Mouse (Mus musculus): ENCODE measurements around the gene Gm20388. TPM values are rescaled to one million over a fixed set of nuclear protein-coding genes. Genes with fewer than 3 reads are reported as not detected.
A peak's percentile ranks its signal among the peaks of the same experiment; 100 is the strongest.

Gene Gm20388
- polyA plus RNA-seq, 1 experiment from 2014 or later: 1.7 TPM

DNA sequence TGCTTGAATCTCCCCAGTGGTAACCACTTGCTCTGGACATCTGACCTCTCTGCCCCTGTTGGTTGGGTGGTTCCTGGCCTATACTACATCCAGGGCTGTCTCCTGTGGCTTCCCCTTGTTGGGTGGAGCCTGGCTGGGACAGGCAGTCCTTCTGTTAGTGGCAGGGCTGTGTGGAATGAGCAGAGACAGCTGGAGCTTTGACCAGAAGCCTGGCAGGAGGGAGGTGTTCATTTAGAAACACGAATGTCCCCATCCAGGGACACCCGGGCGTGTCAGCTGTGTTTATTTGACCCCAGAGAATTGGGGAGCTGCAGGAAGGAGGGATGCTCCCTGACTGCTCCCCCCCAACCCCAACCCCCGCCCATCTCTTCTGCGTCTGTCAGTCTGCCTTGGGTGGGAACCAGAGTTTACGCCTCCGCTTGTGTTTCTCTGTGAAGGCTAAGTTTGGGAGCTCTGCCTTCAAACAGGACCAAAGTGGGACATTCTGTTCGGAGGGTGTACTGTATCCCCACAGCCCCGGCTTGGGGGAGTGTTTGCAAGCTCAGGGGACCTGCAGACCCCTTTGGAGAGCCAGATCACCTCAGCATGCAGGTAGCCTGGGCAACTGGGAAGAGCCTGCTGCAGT, 340.9 kb downstream of the Gm20388 start:
- Histone ChIP-seq H3K36me3 (0 out of 2 replicates have a peak, but pooled peaks cover 4% of the 10 kb centered on the region), H3K4me1 (replicated peaks) (peaks cover 65% of the 10 kb centered on the region), H3K4me3 (no peak overlapping the region; the same call in 1 of the 2 replicates)

DNA sequence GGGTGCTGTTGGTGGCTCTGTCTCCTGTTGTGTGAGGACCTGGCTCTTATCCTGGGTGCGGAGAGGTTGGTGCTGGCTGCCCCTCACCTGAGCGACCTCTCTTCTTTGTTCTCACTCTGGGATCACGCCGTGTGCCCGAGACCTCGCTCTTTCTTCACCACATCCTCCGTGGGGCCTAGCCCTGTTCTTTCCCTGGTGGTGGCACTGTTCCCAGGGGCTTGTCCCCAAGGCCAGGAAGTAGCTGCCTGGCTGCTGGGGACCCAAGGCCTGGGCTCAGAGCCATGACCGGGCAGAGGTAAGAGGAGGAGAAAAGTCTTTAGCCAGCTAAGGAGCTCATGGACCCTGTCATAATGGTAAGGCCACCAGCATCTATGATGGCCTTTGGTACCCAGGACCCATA, 343.0 kb downstream of the Gm20388 start:
- Histone ChIP-seq H3K36me3 (no peaks in the 10 kb centered on the region), H3K27ac (peak overlapping the region; percentile 71), H3K9me3 (no peaks in the 10 kb centered on the region), H3K27me3 (ENCODE audit: insufficient read depth, poor library complexity, severe bottlenecking) (no peaks in the 10 kb centered on the region; the same call in 1 of the 2 replicates), H3K4me1 (replicated peaks) (peaks cover 80% of the 10 kb centered on the region), H3K4me3 (no peak overlapping the region)
- WGBS: 81% methylated on average over 8 of the region's 8 CpGs
- no peak for DNase-seq (ENCODE audit: low spot score)

More for the DNA sequence above, 340.9 kb downstream of the Gm20388 start:
- WGBS: 67% methylated on average over 9 of the region's 9 CpGs
- Histone ChIP-seq H3K9me3 (no peaks in the 10 kb centered on the region), H3K27me3 (ENCODE audit: insufficient read depth, poor library complexity, severe bottlenecking) (no peaks in the 10 kb centered on the region; the same call in 1 of the 2 replicates), H3K27ac (peak overlapping the region; percentile 69)
- no peak for DNase-seq (ENCODE audit: low spot score)

DNA sequence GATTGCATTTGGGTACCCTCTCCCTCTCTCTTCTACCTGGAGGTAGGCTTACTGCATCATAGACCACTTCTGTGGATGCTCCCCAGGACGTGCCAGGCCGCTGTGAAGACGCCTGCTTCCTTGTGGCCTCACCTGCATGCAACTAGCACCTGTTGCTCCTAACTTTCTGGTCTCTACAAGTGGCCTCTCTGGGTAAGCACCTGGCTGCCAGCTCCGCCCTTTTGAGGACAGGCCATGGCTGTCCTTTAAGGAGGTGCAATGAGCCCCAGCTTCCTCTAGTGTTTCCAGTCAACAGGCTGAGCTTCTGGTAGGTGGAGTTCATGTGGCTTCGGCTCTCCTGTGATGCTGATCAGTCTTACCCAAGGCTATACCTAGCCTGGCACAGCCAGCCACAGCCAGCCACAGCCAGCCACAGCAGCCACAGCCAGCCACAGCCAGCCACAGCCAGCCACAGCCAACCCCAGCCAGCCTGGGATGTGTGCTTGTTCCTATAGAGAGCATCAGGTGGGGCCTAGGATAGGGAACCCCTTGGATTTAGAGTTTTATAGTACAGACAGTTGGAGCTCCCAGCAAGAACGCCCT, 344.9 kb downstream of the Gm20388 start:
- peak overlapping the region; percentile 71 for H3K27ac ChIP-seq
- no peak overlapping the region for H3K4me3 ChIP-seq
- H3K4me1 ChIP-seq (replicated peaks): peaks cover 83% of the 10 kb centered on the region
- no peaks in the 10 kb centered on the region for H3K9me3 ChIP-seq
- WGBS: 86% methylated on average over 6 of the region's 6 CpGs
- H3K36me3 ChIP-seq: no peaks in the 10 kb centered on the region
- H3K27me3 ChIP-seq (ENCODE audit: insufficient read depth, poor library complexity, severe bottlenecking): no peaks in the 10 kb centered on the region; the same call in 1 of the 2 replicates
- DNase-seq (ENCODE audit: low spot score): no peak

DNA sequence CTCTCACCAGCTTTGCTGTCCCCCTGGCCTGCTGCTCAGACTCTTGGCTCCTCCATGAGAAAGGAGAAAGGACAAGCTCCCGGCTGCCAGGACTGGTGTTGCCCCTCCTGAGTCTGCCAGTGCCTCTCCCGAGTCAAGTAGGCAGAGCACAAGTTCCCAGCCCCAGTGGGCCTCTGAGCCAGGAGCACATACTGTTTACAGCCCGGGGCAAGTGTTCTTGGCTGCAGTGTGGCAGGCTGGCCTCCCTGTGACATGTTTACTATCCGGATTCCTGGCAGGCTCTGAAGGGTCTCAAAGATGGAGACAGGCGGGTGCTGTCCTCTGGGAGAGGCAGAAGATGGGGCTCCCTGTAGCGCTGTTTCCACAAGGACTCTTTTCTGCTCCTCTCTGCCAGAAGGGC, 346.3 kb downstream of the Gm20388 start:
- peaks cover 83% of the 10 kb centered on the region for H3K4me1 ChIP-seq (replicated peaks)

DNA sequence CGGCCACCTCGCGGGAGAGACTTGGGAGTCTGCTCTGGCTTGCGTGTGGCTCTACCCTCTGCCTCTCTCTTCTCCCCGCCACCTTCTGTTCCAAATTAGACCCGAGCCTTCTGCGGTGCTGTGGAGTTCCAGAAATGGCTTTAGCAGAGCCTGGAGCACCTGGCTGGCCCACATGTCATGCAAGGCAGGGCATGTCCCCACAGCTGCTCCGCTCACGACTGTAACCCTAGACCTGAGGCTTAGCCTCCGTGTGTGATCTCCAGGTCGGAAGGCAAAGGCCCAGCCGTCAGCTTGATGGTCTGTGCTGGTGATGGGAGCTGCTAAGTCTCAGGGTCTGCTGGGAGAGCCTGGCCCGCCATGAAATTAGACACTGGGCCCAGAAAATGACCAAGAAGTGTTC, 348.6 kb downstream of the Gm20388 start:
- Histone ChIP-seq H3K9me3 (no peaks in the 10 kb centered on the region), H3K4me1 (replicated peaks) (peaks cover 87% of the 10 kb centered on the region), H3K27ac (peak overlapping the region; percentile 13)

More for the DNA sequence above, 346.3 kb downstream of the Gm20388 start:
- H3K27ac ChIP-seq: 0 out of 2 replicates have a peak overlapping the region, but pooled peaks have one; percentile 10
- no peaks in the 10 kb centered on the region; the same call in 1 of the 2 replicates for H3K27me3 ChIP-seq (ENCODE audit: insufficient read depth, poor library complexity, severe bottlenecking)
- WGBS: 61% methylated on average over 6 of the region's 6 CpGs
- no peaks in the 10 kb centered on the region for H3K9me3 ChIP-seq
- no peak for DNase-seq (ENCODE audit: low spot score)
- H3K4me3 ChIP-seq: no peak overlapping the region
- no peaks in the 10 kb centered on the region for H3K36me3 ChIP-seq

DNA sequence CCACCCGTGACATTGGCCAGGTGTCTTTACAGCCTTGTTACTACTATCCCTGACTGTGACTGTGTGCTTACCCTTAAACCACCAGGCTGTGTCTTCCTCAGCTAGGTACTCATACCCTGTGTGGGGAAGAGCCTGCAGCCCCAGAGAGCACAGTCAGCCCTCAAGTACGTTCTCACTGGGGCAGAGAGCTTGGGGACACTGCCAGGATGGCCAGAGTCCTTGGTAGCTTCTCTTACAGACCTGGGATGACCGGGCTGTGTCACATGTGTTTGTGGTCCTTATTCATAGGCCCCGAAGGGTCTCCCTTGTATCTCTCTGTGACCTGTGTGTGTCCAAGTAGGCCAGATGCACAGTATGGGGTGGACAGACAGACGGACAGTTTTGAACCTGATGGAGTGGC, 350.0 kb downstream of the Gm20388 start:
- WGBS: 77% methylated on average over 5 of the region's 5 CpGs
- Histone ChIP-seq H3K9me3 (no peaks in the 10 kb centered on the region), H3K36me3 (no peaks in the 10 kb centered on the region), H3K4me1 (replicated peaks) (peaks cover 87% of the 10 kb centered on the region), H3K27me3 (ENCODE audit: insufficient read depth, poor library complexity, severe bottlenecking) (peaks cover 15% of the 10 kb centered on the region; the same call in 1 of the 2 replicates), H3K27ac (peak overlapping the region; percentile 81), H3K4me3 (no peak overlapping the region)
- DNase-seq (ENCODE audit: low spot score): no peak

More for the DNA sequence above, 348.6 kb downstream of the Gm20388 start:
- no peaks in the 10 kb centered on the region for H3K36me3 ChIP-seq
- no peak for DNase-seq (ENCODE audit: low spot score)
- H3K4me3 ChIP-seq: no peak overlapping the region
- H3K27me3 ChIP-seq (ENCODE audit: insufficient read depth, poor library complexity, severe bottlenecking): peaks cover 15% of the 10 kb centered on the region; the same call in 1 of the 2 replicates
- 76% methylated on average over 13 of the region's 13 CpGs for WGBS

DNA sequence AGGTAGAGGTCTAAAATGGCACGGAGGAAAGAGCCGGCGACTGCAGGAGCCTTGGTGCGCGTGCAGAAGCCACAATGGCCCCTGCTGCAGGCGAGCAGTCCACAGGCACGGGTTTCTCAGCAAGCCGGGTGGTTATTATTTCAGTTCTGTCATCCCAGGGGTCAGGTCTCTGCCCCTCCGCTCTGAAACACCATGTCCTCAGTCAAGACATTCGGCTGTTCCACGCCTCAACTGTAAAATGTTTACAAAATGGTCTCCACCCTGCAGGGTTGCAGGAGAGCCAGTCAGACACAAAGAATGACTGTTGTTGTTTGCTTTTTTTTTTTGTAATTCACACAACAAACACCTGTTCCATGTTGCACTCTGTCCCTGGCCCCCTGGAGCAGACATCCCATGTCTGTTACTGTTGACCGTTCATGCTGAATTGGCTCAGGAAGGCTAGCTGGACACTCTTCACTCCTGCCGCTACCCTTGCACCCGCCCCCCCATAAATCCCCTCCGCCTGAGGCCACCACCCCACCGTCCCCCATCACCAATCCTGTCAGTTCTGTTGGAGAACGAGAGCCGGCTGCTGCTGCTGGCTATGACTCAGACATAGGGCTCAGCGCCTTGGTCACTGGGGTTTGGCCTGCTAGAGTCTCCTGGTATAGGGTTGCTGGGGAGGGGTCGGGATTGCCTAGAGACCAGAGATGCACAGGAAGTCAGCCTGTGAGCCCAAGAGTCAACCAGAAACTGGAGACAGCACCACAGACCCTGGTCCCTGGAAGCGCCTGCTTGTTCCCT, 350.9 kb downstream of the Gm20388 start:
- H3K4me3 ChIP-seq: peak overlapping the region; percentile 18; the same call in 1 of the 2 replicates
- peak; percentile 49 for DNase-seq (ENCODE audit: low spot score)
- 38% methylated on average over 21 of the region's 21 CpGs for WGBS
- H3K27ac ChIP-seq: peak overlapping the region; percentile 81
- H3K27me3 ChIP-seq (ENCODE audit: insufficient read depth, poor library complexity, severe bottlenecking): peaks cover 15% of the 10 kb centered on the region; the same call in 1 of the 2 replicates
- H3K36me3 ChIP-seq: no peaks in the 10 kb centered on the region
- peaks cover 87% of the 10 kb centered on the region for H3K4me1 ChIP-seq (replicated peaks)
- H3K9me3 ChIP-seq: no peaks in the 10 kb centered on the region

DNA sequence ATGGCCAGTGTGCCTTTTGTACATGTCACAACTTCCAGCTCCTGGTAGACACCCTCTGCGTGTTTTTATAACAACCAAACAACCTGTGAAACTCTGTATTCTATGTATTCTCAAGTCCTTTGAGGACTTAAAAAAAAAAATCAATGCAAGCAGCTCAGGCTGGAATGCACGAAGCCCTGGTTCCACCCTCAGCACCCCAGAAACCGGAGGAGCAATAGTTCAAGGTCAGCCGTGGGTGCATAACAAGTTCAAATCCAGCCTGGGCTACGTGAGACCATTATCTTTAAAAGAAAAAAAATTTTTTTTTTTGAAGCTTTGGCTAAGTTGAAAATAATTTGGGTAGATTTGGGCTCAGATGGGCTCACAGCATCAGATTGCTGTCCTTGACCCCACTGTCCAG, 353.2 kb downstream of the Gm20388 start:
- Histone ChIP-seq H3K4me1 (replicated peaks) (peaks cover 95% of the 10 kb centered on the region), H3K9me3 (no peaks in the 10 kb centered on the region), H3K36me3 (no peaks in the 10 kb centered on the region), H3K27me3 (ENCODE audit: insufficient read depth, poor library complexity, severe bottlenecking) (peaks cover 25% of the 10 kb centered on the region; the same call in 1 of the 2 replicates), H3K27ac (peak overlapping the region; percentile 92; the same call in 1 of the 2 replicates), H3K4me3 (no peak overlapping the region)
- 88% methylated on average over 5 of the region's 5 CpGs for WGBS
- DNase-seq (ENCODE audit: low spot score): no peak

DNA sequence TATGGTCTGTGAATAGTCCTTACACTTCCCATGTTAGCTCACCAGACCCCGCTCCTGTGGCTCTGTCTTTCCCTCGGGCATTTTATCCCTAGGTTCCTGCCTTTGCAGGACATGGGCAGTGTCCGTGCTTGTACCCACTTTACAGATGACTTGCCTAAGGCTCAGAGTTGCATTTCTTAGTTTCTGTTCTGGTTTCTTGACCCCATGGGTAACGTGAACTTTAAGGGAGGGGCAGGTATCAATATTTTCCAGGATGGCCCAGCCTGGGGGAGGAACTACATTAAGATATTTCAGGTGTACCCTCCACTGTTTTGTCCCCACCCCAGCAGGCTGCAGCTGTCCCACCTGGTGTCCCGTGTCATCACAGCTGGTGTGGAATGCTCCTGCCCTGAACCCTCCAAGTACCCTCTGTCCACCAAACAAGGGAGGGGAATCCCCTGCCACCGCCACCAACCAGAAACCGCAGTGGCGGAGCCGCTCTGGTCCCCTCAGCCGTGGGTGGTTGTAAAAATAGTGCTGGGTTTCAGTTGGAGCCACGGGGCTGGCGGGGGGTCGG, 353.8 kb downstream of the Gm20388 start:
- Histone ChIP-seq H3K4me1 (replicated peaks) (peaks cover 95% of the 10 kb centered on the region), H3K36me3 (no peaks in the 10 kb centered on the region), H3K9me3 (no peaks in the 10 kb centered on the region), H3K27me3 (ENCODE audit: insufficient read depth, poor library complexity, severe bottlenecking) (peaks cover 25% of the 10 kb centered on the region; the same call in 1 of the 2 replicates), H3K27ac (peak overlapping the region; percentile 92), H3K4me3 (peak overlapping the region; percentile 28)
- DNase-seq (ENCODE audit: low spot score): no peak
- 33% methylated on average over 13 of the region's 13 CpGs for WGBS

DNA sequence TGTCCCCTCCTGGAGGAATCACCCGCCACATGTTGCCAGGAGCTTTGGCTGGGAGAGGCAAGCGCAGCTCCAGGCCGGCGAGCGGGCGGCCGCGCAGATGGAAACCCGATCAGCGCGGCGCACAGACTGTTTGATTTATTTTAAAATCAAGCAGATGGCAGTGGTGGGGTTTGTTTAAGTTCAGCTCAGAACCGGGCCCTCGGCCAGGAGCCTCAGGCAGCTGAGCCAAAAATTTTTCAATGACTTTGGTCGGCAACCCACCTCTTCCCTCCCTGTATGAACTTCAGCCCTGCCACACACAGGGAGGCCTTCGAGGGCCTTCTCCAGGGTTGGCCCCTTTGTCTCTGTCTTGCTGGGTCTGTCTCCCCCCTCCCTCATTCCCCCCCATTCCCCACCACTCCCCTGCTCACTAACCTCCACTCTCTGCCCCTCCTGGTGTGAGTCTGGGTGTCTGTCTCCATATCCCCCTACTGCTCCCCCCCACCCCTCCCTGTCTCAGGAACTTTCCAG, 354.4 kb downstream of the Gm20388 start:
- Histone ChIP-seq H3K36me3 (no peaks in the 10 kb centered on the region), H3K27ac (peak overlapping the region; percentile 92), H3K27me3 (ENCODE audit: insufficient read depth, poor library complexity, severe bottlenecking) (peaks cover 30% of the 10 kb centered on the region), H3K4me3 (peak overlapping the region; percentile 28), H3K4me1 (replicated peaks) (peaks cover 96% of the 10 kb centered on the region), H3K9me3 (no peaks in the 10 kb centered on the region)
- DNase-seq (ENCODE audit: low spot score): peak; percentile 79
- 5% methylated on average over 16 of the region's 16 CpGs for WGBS

DNA sequence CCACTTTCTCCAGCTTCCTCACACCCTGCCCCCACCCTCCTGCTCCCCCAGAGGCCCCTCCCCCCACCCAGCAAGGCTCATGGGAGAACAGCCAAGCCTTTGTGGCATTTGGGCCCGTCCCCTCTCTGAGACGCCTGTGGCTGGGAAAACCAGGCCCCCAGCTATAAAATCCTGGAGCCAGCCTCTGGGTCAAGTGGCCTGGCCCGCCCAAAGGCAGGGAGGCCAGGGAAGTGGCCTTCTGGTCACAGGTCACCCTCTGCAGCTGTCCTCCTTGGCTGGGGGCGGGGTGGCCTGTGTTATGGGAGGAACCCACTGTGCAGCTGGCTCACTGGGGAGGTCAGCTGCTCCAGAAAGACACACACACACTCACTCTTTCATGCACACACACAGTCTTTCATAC, 354.8 kb downstream of the Gm20388 start:
- peaks cover 35% of the 10 kb centered on the region for H3K27me3 ChIP-seq (ENCODE audit: insufficient read depth, poor library complexity, severe bottlenecking)
- no peaks in the 10 kb centered on the region for H3K36me3 ChIP-seq
- H3K4me3 ChIP-seq: peak overlapping the region; percentile 23; the same call in 1 of the 2 replicates
- WGBS: 3% methylated on average over 4 of the region's 4 CpGs
- peaks cover 96% of the 10 kb centered on the region for H3K4me1 ChIP-seq (replicated peaks)
- peak overlapping the region; percentile 92 for H3K27ac ChIP-seq
- no peaks in the 10 kb centered on the region for H3K9me3 ChIP-seq
- peak; percentile 91 for DNase-seq (ENCODE audit: low spot score)

DNA sequence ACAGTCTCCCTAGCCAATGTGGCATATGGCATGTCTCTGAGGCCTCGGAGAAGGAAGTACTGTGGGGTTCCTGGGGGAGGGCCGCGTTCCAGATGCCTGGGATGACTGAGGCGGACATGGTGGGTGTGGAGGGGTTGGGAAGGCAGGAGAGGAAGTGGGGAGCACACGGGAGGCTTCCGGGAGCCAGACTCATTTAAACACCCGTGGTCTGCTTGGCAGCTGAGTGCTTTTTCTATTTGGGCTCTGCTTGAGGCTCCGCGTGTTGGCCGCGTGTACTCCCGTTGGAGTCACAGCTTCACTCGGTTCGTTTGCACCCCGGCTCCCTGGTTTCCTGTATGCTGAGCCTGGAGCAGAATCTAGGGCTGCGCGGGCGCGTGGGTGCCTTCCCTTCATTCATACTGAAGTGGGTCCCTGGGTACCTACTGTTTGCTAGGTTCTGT, 357.9 kb downstream of the Gm20388 start:
- Histone ChIP-seq H3K9me3 (no peaks in the 10 kb centered on the region), H3K27me3 (ENCODE audit: insufficient read depth, poor library complexity, severe bottlenecking) (peaks cover 43% of the 10 kb centered on the region), H3K27ac (peak overlapping the region; percentile 92), H3K36me3 (no peaks in the 10 kb centered on the region), H3K4me3 (no peak overlapping the region), H3K4me1 (replicated peaks) (peaks cover 85% of the 10 kb centered on the region)
- WGBS: 79% methylated on average over 19 of the region's 19 CpGs
- no peak for DNase-seq (ENCODE audit: low spot score)

Measured in hindbrain, embryonic 10.5 days (tissue).